Mouse (Mus musculus): ENCODE results near the gene Farsb. TPM values are rescaled to one million over a fixed set of nuclear protein-coding genes. Genes with fewer than 3 reads are reported as not detected.

Farsb gene
- polyA plus RNA-seq, 1 experiment from 2014 or later, result 137 TPM

DNA sequence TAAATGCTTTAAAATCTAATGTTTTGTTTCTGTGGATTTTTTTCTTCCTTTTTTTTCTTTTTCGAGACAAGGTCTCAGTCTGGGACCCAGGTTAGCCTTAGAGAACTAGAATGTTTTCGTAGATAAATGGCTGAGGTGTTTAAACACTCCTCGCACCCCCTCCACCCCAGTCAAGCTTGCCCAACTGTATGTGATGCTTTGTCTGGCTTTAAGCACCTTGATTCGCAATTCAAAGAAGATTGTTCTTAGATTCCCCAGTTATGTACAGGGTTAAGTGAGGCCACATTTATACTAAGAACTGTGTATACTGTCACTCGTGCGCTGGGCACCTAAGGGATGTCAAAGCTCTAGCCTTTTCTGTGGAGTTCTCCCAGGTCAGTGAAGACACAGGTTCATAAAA is 68.4 kb downstream of the Farsb start:
- Histone ChIP-seq H3K36me3 (peaks cover 23% of the 10 kb centered on the region), H3K9ac (replicated peaks) (no peak overlapping the region)
- WGBS, result 92% methylated on average over 6 of the region's 6 CpGs

DNA sequence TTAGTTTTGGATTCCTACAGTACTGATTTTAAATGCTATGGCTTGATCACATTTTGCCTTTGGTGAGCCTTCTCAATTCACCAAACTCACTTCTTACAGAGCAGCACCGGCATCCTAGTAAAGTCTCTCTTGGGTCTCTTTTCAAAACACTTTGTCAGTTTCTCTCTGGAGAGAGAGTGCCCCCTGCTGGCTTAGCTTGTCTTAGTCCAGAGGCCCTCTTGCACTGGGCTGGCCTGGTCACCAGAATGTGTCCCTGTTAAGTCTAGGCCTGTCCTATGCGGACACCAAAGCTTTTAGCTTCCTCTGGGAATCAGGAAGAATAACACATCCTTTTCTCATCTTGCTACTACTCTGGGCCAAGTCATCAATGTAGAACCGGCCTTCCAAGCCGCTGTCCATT is 69.1 kb downstream of the Farsb start:
- H3K4me2 ChIP-seq, result no peak overlapping the region
- ATAC-seq (ENCODE audit: insufficient number of reproducible peaks, insufficient read depth, low FRiP score, low TSS enrichment, low read depth), result no peak
- no peaks in the 10 kb centered on the region for H3K4me1 ChIP-seq (replicated peaks)
- no peaks in the 10 kb centered on the region for H3K27me3 ChIP-seq
- H3K4me3 ChIP-seq (replicated peaks), result no peak overlapping the region
- 53% methylated on average over 4 of the region's 4 CpGs for whole genome bisulfite sequencing
- H3K9me3 ChIP-seq, result no peaks in the 10 kb centered on the region
- no peak overlapping the region for H3K9ac ChIP-seq (replicated peaks)
- no peak overlapping the region for H3K27ac ChIP-seq
- H3K36me3 ChIP-seq, result peaks cover 23% of the 10 kb centered on the region

More for the DNA sequence above, 68.4 kb downstream of the Farsb start:
- H3K27ac ChIP-seq, result no peak overlapping the region
- H3K4me2 ChIP-seq, result no peak overlapping the region
- no peak for ATAC-seq (ENCODE audit: insufficient number of reproducible peaks, insufficient read depth, low FRiP score, low TSS enrichment, low read depth)
- H3K4me3 ChIP-seq (replicated peaks), result no peak overlapping the region
- H3K27me3 ChIP-seq, result no peaks in the 10 kb centered on the region
- H3K9me3 ChIP-seq, result no peaks in the 10 kb centered on the region
- H3K4me1 ChIP-seq (replicated peaks), result peaks cover 4% of the 10 kb centered on the region

DNA sequence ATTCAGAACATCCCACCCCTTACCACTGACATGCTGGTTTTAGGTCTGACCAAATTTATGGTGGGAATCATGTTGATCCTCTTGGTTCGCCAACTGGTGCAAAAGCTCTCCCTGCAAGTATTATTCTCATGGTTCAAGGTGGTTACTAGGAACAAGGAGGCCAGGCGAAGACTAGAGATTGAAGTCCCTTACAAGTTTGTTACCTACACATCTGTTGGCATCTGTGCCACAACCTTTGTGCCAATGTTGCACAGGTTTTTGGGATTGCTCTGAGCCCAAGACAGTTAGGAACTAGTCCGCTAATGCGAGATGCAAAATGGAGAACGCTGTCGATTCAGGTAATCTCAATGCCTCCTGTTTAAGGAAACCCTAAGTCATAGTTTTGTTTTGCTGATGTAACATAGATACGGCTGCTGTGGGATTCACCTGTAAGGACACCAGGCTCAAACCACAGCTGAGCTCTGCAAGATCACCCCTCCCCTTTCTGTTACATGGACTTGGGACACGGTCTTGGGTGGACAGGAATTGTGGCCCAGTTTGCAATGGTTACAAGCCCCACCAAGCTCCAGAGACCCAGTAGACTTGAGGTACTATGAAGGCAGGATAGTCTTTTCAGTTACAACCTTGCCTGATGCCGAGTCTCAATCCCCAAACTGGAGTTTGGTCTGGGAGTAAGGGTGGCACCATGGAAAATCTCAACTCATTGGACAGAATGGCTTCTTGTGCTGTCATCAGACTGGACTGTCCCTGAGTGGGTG is 71.4 kb downstream of the Farsb start:
- Histone ChIP-seq H3K4me1 (replicated peaks) (no peaks in the 10 kb centered on the region), H3K4me2 (no peak overlapping the region), H3K4me3 (replicated peaks) (no peak overlapping the region), H3K9ac (replicated peaks) (no peak overlapping the region), H3K36me3 (peaks cover 12% of the 10 kb centered on the region; the same call in 1 of the 2 replicates), H3K27me3 (no peaks in the 10 kb centered on the region), H3K9me3 (no peaks in the 10 kb centered on the region), H3K27ac (no peak overlapping the region)
- WGBS, result 92% methylated on average over 9 of the region's 9 CpGs
- ATAC-seq (ENCODE audit: insufficient number of reproducible peaks, insufficient read depth, low FRiP score, low TSS enrichment, low read depth), result no peak

DNA sequence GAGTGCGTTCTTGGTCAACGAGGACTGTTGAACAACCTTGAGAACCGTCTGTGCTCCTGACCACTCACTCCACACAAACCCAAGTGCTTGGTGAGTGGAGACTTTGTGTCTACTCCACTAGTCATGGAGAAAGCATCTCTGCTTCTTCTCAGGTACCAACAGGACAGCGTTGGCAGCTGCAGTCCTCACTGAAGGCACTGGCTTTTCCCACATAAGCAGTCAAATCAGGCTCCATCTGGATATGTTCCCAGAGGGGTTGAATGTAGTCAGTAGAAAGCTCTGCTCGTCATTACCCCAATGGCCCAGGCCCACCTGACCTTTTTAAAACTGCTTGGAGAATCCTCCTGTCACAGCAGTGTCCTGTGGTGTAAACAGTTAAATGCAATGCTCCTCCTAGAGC is 74.3 kb downstream of the Farsb start:
- no peaks in the 10 kb centered on the region for H3K4me1 ChIP-seq (replicated peaks)
- no peak overlapping the region for H3K4me2 ChIP-seq
- no peak overlapping the region for H3K9ac ChIP-seq (replicated peaks)
- peaks cover 4% of the 10 kb centered on the region; the same call in 1 of the 2 replicates for H3K36me3 ChIP-seq
- ATAC-seq (ENCODE audit: insufficient number of reproducible peaks, insufficient read depth, low FRiP score, low TSS enrichment, low read depth), result no peak
- no peak overlapping the region for H3K4me3 ChIP-seq (replicated peaks)
- WGBS, result 84% methylated on average over 5 of the region's 5 CpGs
- no peaks in the 10 kb centered on the region for H3K9me3 ChIP-seq
- H3K27ac ChIP-seq, result no peak overlapping the region
- H3K27me3 ChIP-seq, result no peaks in the 10 kb centered on the region

DNA sequence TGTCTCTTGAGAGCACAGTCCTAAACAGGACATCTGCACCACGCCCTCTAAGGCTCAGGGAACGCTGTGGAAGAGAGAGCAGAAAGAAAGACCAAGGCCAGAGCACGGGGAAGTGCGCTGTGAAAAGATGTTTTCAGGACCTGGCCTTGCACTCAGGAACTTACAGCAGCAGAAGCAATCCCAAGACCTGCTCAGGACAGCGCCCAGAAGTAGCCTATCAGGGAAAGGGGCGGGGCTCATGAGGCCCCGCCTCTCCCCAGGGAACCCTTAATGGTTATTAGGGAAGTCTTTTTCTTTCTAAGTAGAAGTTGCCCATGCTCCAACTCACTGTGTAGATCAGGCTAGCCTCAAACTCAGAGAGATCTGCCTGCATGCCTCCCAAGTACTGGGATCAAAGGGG is 76.0 kb downstream of the Farsb start:
- Histone ChIP-seq H3K9me3 (no peaks in the 10 kb centered on the region), H3K4me1 (replicated peaks) (no peaks in the 10 kb centered on the region), H3K4me2 (no peak overlapping the region), H3K9ac (replicated peaks) (no peak overlapping the region), H3K27me3 (no peaks in the 10 kb centered on the region), H3K4me3 (replicated peaks) (no peak overlapping the region), H3K27ac (no peak overlapping the region), H3K36me3 (no peaks in the 10 kb centered on the region; the same call in 1 of the 2 replicates)
- ATAC-seq (ENCODE audit: insufficient number of reproducible peaks, insufficient read depth, low FRiP score, low TSS enrichment, low read depth), result no peak
- 22% methylated on average over 7 of the region's 7 CpGs for WGBS

DNA sequence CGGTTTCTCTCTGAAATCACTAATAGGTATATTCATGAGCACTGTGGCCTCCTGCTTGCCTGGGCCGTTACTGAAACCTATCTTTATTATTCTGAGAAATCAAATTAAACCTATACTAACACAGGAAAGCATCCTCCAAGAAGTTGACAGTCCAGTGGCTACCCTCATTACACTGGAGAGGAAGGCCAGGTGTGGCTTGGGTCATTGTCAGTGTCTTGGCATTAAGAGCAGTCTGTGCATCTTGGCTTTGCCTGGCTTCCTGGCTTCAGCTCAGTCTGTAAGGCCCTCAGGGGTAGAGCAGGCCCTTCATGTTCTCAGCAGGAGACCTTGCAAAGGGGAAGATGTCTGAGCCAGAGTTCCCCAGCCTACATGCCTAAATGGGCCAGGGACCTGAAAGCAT is 79.3 kb downstream of the Farsb start:
- H3K36me3 ChIP-seq, result no peaks in the 10 kb centered on the region
- no peak overlapping the region for H3K9ac ChIP-seq (replicated peaks)
- H3K4me3 ChIP-seq (replicated peaks), result no peak overlapping the region
- 92% methylated on average over 2 of the region's 2 CpGs for WGBS
- no peaks in the 10 kb centered on the region for H3K4me1 ChIP-seq (replicated peaks)
- H3K27ac ChIP-seq, result no peak overlapping the region
- H3K9me3 ChIP-seq, result no peaks in the 10 kb centered on the region
- H3K4me2 ChIP-seq, result no peak overlapping the region
- no peak for ATAC-seq (ENCODE audit: insufficient number of reproducible peaks, insufficient read depth, low FRiP score, low TSS enrichment, low read depth)
- no peaks in the 10 kb centered on the region for H3K27me3 ChIP-seq

DNA sequence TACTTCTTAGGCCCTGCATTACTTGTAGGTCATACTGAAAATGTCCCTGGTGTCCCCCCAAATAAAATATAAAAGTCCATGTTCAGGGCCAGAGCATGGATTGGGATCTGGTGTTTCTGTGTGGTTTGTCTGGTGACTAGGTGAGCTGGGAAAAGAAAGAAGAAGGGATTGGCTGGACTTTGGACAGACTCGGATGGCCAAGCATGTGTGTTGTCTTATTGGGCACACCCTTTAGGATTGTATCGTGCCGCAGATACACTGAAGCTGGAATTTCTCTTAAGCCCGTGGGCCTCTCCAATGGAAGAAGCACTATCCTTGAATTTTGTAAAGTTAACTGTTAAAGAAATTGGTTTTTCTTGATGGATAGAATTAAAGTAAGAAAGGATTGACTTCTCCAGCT is 87.3 kb downstream of the Farsb start:
- no peak overlapping the region for H3K27ac ChIP-seq
- WGBS, result 96% methylated on average over 4 of the region's 4 CpGs
- no peak overlapping the region for H3K4me2 ChIP-seq
- H3K4me3 ChIP-seq (replicated peaks), result no peak overlapping the region
- H3K9ac ChIP-seq (replicated peaks), result no peak overlapping the region
- H3K27me3 ChIP-seq, result no peaks in the 10 kb centered on the region
- no peak for ATAC-seq (ENCODE audit: insufficient number of reproducible peaks, insufficient read depth, low FRiP score, low TSS enrichment, low read depth)
- no peaks in the 10 kb centered on the region for H3K4me1 ChIP-seq (replicated peaks)
- no peaks in the 10 kb centered on the region for H3K36me3 ChIP-seq
- H3K9me3 ChIP-seq, result no peaks in the 10 kb centered on the region

DNA sequence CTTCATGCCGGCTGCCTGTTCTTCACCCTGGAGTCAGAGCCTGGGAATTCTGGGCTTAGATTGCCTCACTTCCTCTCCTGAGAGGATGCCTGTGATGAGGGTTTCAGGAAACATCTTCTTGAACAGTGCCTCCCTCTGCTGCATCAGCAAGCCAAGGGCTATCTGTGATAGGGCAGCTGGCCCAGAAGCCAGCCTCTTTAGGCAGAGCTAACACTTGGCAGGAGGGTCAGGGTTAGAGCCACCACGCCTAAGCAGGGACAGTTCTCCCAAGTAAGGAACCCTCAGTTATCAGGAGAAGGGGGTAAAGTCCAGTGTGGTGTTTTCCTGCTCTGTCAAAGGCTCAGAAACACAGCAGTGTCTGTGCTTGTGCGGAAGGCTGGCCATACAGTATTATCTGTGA is 88.9 kb downstream of the Farsb start:
- H3K4me1 ChIP-seq (replicated peaks), result 0 out of 2 replicates have a peak, but pooled peaks cover 4% of the 10 kb centered on the region
- H3K36me3 ChIP-seq, result no peaks in the 10 kb centered on the region
- 74% methylated on average over 3 of the region's 3 CpGs for WGBS
- ATAC-seq (ENCODE audit: insufficient number of reproducible peaks, insufficient read depth, low FRiP score, low TSS enrichment, low read depth), result no peak
- H3K27me3 ChIP-seq, result no peaks in the 10 kb centered on the region
- no peaks in the 10 kb centered on the region for H3K9me3 ChIP-seq
- no peak overlapping the region for H3K4me2 ChIP-seq
- H3K4me3 ChIP-seq (replicated peaks), result no peak overlapping the region
- no peak overlapping the region for H3K9ac ChIP-seq (replicated peaks)
- H3K27ac ChIP-seq, result no peak overlapping the region

DNA sequence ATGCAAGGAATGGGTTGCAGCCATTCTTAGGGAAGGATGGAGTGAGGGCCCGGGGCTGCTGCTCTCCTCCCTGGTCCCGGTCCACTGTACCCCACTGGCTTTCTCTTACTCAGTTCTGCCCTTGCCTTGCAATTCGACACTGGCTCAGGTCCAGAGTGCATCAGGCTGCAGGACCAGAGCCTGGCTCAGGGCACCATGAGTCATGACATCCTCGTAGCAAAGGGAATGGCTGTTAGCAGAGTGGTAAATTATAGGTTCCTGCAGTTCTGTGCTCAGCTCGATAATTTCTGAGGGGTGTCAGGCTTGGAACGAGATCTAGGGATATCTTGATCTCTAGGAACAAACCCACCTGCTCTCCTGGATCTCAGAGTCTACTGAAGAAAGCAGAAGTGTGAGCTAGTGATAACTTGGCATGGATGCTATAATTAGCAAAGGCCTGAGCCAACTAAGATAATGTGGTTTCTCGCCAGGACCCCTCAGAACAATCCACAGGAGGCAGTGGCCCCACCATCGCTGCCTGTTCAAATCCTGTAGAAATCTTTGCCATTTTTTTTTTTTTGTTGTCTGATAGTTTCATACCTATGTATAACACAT is 92.3 kb downstream of the Farsb start:
- 49% methylated on average over 8 of the region's 8 CpGs for WGBS
- Histone ChIP-seq H3K9me3 (no peaks in the 10 kb centered on the region), H3K27ac (no peak overlapping the region), H3K36me3 (no peaks in the 10 kb centered on the region), H3K4me1 (replicated peaks) (0 out of 2 replicates have a peak, but pooled peaks cover 4% of the 10 kb centered on the region), H3K4me2 (no peak overlapping the region), H3K4me3 (replicated peaks) (no peak overlapping the region), H3K9ac (replicated peaks) (no peak overlapping the region), H3K27me3 (no peaks in the 10 kb centered on the region)
- no peak for ATAC-seq (ENCODE audit: insufficient number of reproducible peaks, insufficient read depth, low FRiP score, low TSS enrichment, low read depth)

DNA sequence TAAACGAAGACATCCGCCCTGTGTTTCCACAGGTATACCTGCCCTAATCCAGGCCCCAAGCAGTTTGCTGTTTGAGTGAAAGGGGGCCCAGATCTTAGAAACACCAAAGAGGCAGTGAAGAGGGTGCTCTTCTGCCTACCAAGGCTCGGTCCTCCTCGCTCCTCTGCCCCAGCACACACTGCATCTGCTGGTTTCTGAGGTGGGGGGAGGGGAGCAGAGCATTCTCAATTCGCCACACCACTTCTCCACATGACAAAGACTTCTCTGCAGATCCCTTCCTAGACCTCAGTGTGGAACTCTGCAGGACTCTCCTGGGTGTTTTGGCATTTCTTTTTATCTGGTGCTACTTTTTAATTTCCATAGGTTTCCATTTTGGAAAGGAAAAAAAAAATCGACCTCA is 93.0 kb downstream of the Farsb start:
- WGBS, result 42% methylated on average over 6 of the region's 6 CpGs
- H3K9me3 ChIP-seq, result no peaks in the 10 kb centered on the region
- H3K4me3 ChIP-seq (replicated peaks), result no peak overlapping the region
- no peak overlapping the region for H3K9ac ChIP-seq (replicated peaks)
- ATAC-seq (ENCODE audit: insufficient number of reproducible peaks, insufficient read depth, low FRiP score, low TSS enrichment, low read depth), result no peak
- H3K36me3 ChIP-seq, result no peaks in the 10 kb centered on the region
- H3K27me3 ChIP-seq, result no peaks in the 10 kb centered on the region
- no peak overlapping the region for H3K27ac ChIP-seq
- no peak overlapping the region for H3K4me2 ChIP-seq
- H3K4me1 ChIP-seq (replicated peaks), result 0 out of 2 replicates have a peak, but pooled peaks cover 4% of the 10 kb centered on the region

DNA sequence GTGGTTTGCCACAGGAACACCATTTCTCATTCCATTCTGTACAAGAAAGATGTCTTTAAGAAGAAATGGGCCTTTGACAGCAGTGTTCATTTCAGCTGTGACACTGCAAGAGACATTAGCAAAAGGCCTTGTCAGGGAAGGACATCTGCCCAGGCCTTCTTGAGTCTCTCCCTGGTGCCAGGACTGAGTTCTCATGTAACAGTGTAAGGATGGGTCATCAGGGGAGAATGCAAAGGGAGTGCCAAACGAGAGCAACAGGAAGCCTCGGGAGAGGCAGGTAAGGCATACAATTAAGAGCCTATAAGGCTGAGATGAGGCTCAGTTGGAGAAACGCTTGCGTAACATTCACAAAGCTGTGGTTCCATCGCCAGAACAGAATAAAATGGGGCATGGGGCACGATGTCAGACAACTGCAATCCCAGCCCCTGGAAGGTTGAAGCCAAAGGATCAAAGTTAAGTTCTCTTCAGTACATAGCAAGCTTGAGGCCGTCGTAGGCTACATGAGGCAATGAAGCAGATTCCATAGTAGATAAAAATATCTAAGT is 93.4 kb downstream of the Farsb start:
- Histone ChIP-seq H3K4me2 (no peak overlapping the region), H3K4me3 (replicated peaks) (no peak overlapping the region), H3K27me3 (no peaks in the 10 kb centered on the region), H3K36me3 (no peaks in the 10 kb centered on the region), H3K9me3 (no peaks in the 10 kb centered on the region), H3K4me1 (replicated peaks) (0 out of 2 replicates have a peak, but pooled peaks cover 4% of the 10 kb centered on the region), H3K9ac (replicated peaks) (no peak overlapping the region), H3K27ac (no peak overlapping the region)
- 64% methylated on average over 8 of the region's 8 CpGs for WGBS
- ATAC-seq (ENCODE audit: insufficient number of reproducible peaks, insufficient read depth, low FRiP score, low TSS enrichment, low read depth), result no peak
